In genomic region chr6:32480741-32481140, GRCm38 (mm10) we compare ENCODE assay signal across 16 mouse cellular contexts.
DNase-seq lines count a peak whose midpoint lies in the region; ATAC-seq and TF ChIP-seq lines count a peak whose summit lies in the region.
"Had no signal": no experiment of that assay in that cellular context is flagged by ENCODE, and none has a peak within 500 bp of the region (broad histone marks: within the 10 kb centered on the region; RNA-seq: fewer than 3 reads in every experiment).

No protein-coding gene starts in this region.

- peak overlapping the region; percentile 91 for H3K27ac ChIP-seq in gastrocnemius, adult 2 months
- no peak overlapping the region for H3K27ac ChIP-seq in lung, embryonic 14.5 days (ENCODE audit: low read depth)
- no peak overlapping the region for H3K27ac ChIP-seq in liver, postnatal 0 days (ENCODE audit: low read depth)
- H3K27ac ChIP-seq: hindbrain, embryonic 13.5 days; limb, embryonic 12.5 days had no signal

- intact Hi-C loops in gastrocnemius, adult 2 months (cut with DNase I) = no loop called here

- no peak for DNase-seq in gastrocnemius, adult 2 months
- no peak for DNase-seq in gastrocnemius, adult 18-20 months (ENCODE audit: low spot score)
- no peak for DNase-seq in lung, embryonic 14.5 days
- no peak for DNase-seq in lung, postnatal 25 days (ENCODE audit: low spot score)
- DNase-seq in kidney, adult 8-10 months = peak; percentile 15 to 28
- DNase-seq in liver, postnatal 0 days = no peak
- DNase-seq in frontal cortex, adult 2 months (ENCODE audit: extremely low spot score in 1 of 2, low spot score in 1 of 2) = no peak
- DNase-seq: cerebellum, adult 8-10 months; gastrocnemius, postnatal 25 days; thymus, postnatal 4 days had no signal

- H3K9me3 ChIP-seq in lung, embryonic 14.5 days (ENCODE audit: low read depth, low read length) = no peaks in the 10 kb centered on the region
- no peaks in the 10 kb centered on the region for H3K9me3 ChIP-seq in liver, postnatal 0 days (ENCODE audit: low read length)
- H3K9me3 ChIP-seq: hindbrain, embryonic 13.5 days; limb, embryonic 12.5 days had no signal

- peaks cover 12% of the 10 kb centered on the region for H3K4me1 ChIP-seq in lung, embryonic 14.5 days (ENCODE audit: insufficient read depth)
- peaks cover 10% of the 10 kb centered on the region for H3K4me1 ChIP-seq in liver, postnatal 0 days (ENCODE audit: insufficient read depth)

- WGBS in lung, embryonic 14.5 days = 76% methylated on average over 1 of the region's 1 CpGs
- 59% methylated on average over 1 of the region's 1 CpGs for WGBS in liver, postnatal 0 days (ENCODE audit: insufficient replicate concordance)

- H3K4me2 ChIP-seq in lung, embryonic 14.5 days = no peak overlapping the region
- no peak overlapping the region for H3K4me2 ChIP-seq in liver, postnatal 0 days (ENCODE audit: low read depth, low read length)
- H3K4me2 ChIP-seq: hindbrain, embryonic 13.5 days; limb, embryonic 12.5 days had no signal

- ATAC-seq in lung, embryonic 14.5 days (ENCODE audit: insufficient read depth) = peak; percentile 29; the same call in 1 of the 2 replicates
- peak; percentile 40; the same call in 1 of the 2 replicates for ATAC-seq in liver, postnatal 0 days
- ATAC-seq in cerebellum, adult (ENCODE audit: insufficient number of reproducible peaks, low FRiP score, low TSS enrichment) = no peak
- ATAC-seq: forebrain, embryonic 16.5 days; intestine, embryonic 16.5 days; midbrain, embryonic 16.5 days had no signal

- H3K9ac ChIP-seq in lung, embryonic 14.5 days = no peak overlapping the region
- no peak overlapping the region for H3K9ac ChIP-seq in liver, postnatal 0 days (replicated peaks)
- H3K9ac ChIP-seq: hindbrain, embryonic 13.5 days; limb, embryonic 12.5 days had no signal

- H3K27me3 ChIP-seq in lung, embryonic 14.5 days (ENCODE audit: insufficient read depth, low read length) = no peaks in the 10 kb centered on the region
- no peaks in the 10 kb centered on the region for H3K27me3 ChIP-seq in liver, postnatal 0 days (ENCODE audit: insufficient read depth, low read length)
- H3K27me3 ChIP-seq: hindbrain, embryonic 13.5 days had no signal

- TF ChIP-seq CTCF in gastrocnemius, adult 2 months (IDR thresholded peaks at IDR 0.05) = no peak
- no peak for TF ChIP-seq CTCF in lung, embryonic 14.5 days (IDR thresholded peaks at IDR 0.05; ENCODE audit: low read depth)
- TF ChIP-seq CTCF in liver, postnatal 0 days (IDR thresholded peaks at IDR 0.05; ENCODE audit: low read depth) = no peak

- H3K36me3 ChIP-seq in lung, embryonic 14.5 days (ENCODE audit: insufficient read depth) = no peaks in the 10 kb centered on the region
- no peaks in the 10 kb centered on the region for H3K36me3 ChIP-seq in liver, postnatal 0 days (replicated peaks; ENCODE audit: insufficient read depth, low read length)
- H3K36me3 ChIP-seq: hindbrain, embryonic 13.5 days; limb, embryonic 12.5 days had no signal

- TF ChIP-seq EP300 in liver, postnatal 0 days (IDR thresholded peaks at IDR 0.05; ENCODE audit: low read depth) = no peak

- H3K4me3 ChIP-seq in gastrocnemius, adult 2 months = no peak overlapping the region
- no peak overlapping the region for H3K4me3 ChIP-seq in lung, embryonic 14.5 days (ENCODE audit: low read depth, low read length)
- no peak overlapping the region for H3K4me3 ChIP-seq in liver, postnatal 0 days (ENCODE audit: low read depth, low read length)
- H3K4me3 ChIP-seq: hindbrain, embryonic 13.5 days; limb, embryonic 12.5 days had no signal

Comparison
In these comparisons a context has a peak if more than half of its experiments do, and no peak if none do; other contexts are left out.
1. DNase-seq: peak in kidney, adult 8-10 months (2 of 2); none in gastrocnemius, adult 2 months (single experiment), gastrocnemius, adult 18-20 months (single experiment), lung, embryonic 14.5 days (single experiment), lung, postnatal 25 days (single experiment), liver, postnatal 0 days (single experiment) and frontal cortex, adult 2 months (0 of 2).